10 mouse cellular contexts compared by ENCODE assay signal in the genomic region with DNA sequence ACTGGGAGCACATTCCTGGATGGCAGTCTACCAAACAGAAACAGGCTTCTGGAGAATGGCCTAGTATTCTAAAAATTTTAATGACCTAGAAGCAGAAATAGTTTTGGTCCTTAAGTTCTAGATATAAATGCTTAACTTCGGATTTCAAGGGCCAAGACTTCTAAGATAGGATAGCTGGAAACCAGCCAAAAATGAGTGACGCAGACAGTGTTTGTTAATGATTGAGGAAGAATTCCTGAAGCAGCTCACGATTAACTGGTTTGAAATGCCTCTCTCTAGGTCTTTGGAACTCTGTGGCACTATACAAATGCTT.
DNase-seq lines count a peak whose midpoint lies in the region; ATAC-seq and TF ChIP-seq lines count a peak whose summit lies in the region.
"Had no signal": no experiment of that assay in that cellular context is flagged by ENCODE, and none has a peak within 500 bp of the region (broad histone marks: within the 10 kb centered on the region; RNA-seq: fewer than 3 reads in every experiment).

No protein-coding gene starts in this region.

- no peak overlapping the region for H3K4me3 ChIP-seq in stomach, embryonic 15.5 days (replicated peaks)
- H3K4me3 ChIP-seq in stomach, postnatal 0 days (ENCODE audit: low read depth, low read length): no peak overlapping the region
- H3K4me3 ChIP-seq in liver, postnatal 0 days (ENCODE audit: low read depth, low read length): no peak overlapping the region

- no peak for TF ChIP-seq CTCF in stomach, postnatal 0 days (IDR thresholded peaks at IDR 0.05; ENCODE audit: low read depth)
- no peak for TF ChIP-seq CTCF in liver, postnatal 0 days (IDR thresholded peaks at IDR 0.05; ENCODE audit: low read depth)

- WGBS in stomach, embryonic 15.5 days: 7% methylated on average over 3 of the region's 3 CpGs
- 2% methylated on average over 3 of the region's 3 CpGs for WGBS in stomach, postnatal 0 days
- WGBS in liver, postnatal 0 days (ENCODE audit: insufficient replicate concordance): 37% methylated on average over 3 of the region's 3 CpGs

- H3K27me3 ChIP-seq in stomach, embryonic 15.5 days (replicated peaks): no peaks in the 10 kb centered on the region
- H3K27me3 ChIP-seq in stomach, postnatal 0 days (ENCODE audit: control insufficient read depth, insufficient read depth, low read length): no peaks in the 10 kb centered on the region
- H3K27me3 ChIP-seq in liver, postnatal 0 days (ENCODE audit: insufficient read depth, low read length): no peaks in the 10 kb centered on the region

- no peaks in the 10 kb centered on the region for H3K9me3 ChIP-seq in stomach, embryonic 15.5 days
- H3K9me3 ChIP-seq in stomach, postnatal 0 days (ENCODE audit: control insufficient read depth, low read length): no peaks in the 10 kb centered on the region
- no peaks in the 10 kb centered on the region for H3K9me3 ChIP-seq in liver, postnatal 0 days (ENCODE audit: low read length)

- ATAC-seq in stomach, embryonic 15.5 days (ENCODE audit: insufficient read depth, low FRiP score, low read depth): no peak
- no peak for ATAC-seq in stomach, postnatal 0 days (ENCODE audit: low FRiP score, low TSS enrichment)
- no peak for ATAC-seq in liver, postnatal 0 days

- no peaks in the 10 kb centered on the region for H3K36me3 ChIP-seq in stomach, embryonic 15.5 days
- no peaks in the 10 kb centered on the region for H3K36me3 ChIP-seq in stomach, postnatal 0 days (ENCODE audit: control insufficient read depth, insufficient read depth, low read length)
- no peaks in the 10 kb centered on the region for H3K36me3 ChIP-seq in liver, postnatal 0 days (replicated peaks; ENCODE audit: insufficient read depth, low read length)

- peak; percentile 15 for DNase-seq in adrenal gland, postnatal 14 days
- no peak for DNase-seq in adrenal gland, adult 18-20 months (ENCODE audit: low spot score in 2 of 2)
- no peak for DNase-seq in stomach, postnatal 0 days (ENCODE audit: low spot score)
- peak; percentile 80 for DNase-seq in kidney, postnatal 10 days
- DNase-seq in yolk sac, embryonic 10.5 days (ENCODE audit: low spot score): peak; percentile 69
- DNase-seq in liver, postnatal 0 days: no peak
- no peak for DNase-seq in frontal cortex, postnatal 25 days (ENCODE audit: low spot score in 2 of 2)
- DNase-seq: B cell, adult 2 months; layer of hippocampus, postnatal 36 days had no signal

- H3K4me2 ChIP-seq in stomach, embryonic 15.5 days: no peak overlapping the region
- H3K4me2 ChIP-seq in stomach, postnatal 0 days (replicated peaks; ENCODE audit: low read depth): no peak overlapping the region
- H3K4me2 ChIP-seq in liver, postnatal 0 days (ENCODE audit: low read depth, low read length): no peak overlapping the region

- no peak for TF ChIP-seq EP300 in stomach, postnatal 0 days (optimal IDR thresholded peaks at IDR 0.05)
- TF ChIP-seq EP300 in liver, postnatal 0 days (IDR thresholded peaks at IDR 0.05; ENCODE audit: low read depth): no peak

- peaks cover 16% of the 10 kb centered on the region for H3K4me1 ChIP-seq in stomach, embryonic 15.5 days
- peaks cover 8% of the 10 kb centered on the region for H3K4me1 ChIP-seq in stomach, postnatal 0 days (replicated peaks; ENCODE audit: control insufficient read depth, insufficient read depth)
- peaks cover 21% of the 10 kb centered on the region for H3K4me1 ChIP-seq in liver, postnatal 0 days (ENCODE audit: insufficient read depth)

- H3K9ac ChIP-seq in stomach, embryonic 15.5 days: no peak overlapping the region
- no peak overlapping the region for H3K9ac ChIP-seq in stomach, postnatal 0 days (ENCODE audit: low read length)
- no peak overlapping the region for H3K9ac ChIP-seq in liver, postnatal 0 days (replicated peaks)

- peak overlapping the region; percentile 52; the same call in 1 of the 2 replicates for H3K27ac ChIP-seq in stomach, embryonic 15.5 days
- no peak overlapping the region for H3K27ac ChIP-seq in stomach, postnatal 0 days (replicated peaks)
- no peak overlapping the region for H3K27ac ChIP-seq in liver, postnatal 0 days (ENCODE audit: low read depth)

Comparison
In these comparisons a context has a peak if more than half of its experiments do, and no peak if none do; other contexts are left out.
1. DNase-seq: peak in adrenal gland, postnatal 14 days (single experiment), kidney, postnatal 10 days (single experiment) and yolk sac, embryonic 10.5 days (single experiment); none in adrenal gland, adult 18-20 months (0 of 2), stomach, postnatal 0 days (single experiment), liver, postnatal 0 days (single experiment) and frontal cortex, postnatal 25 days (0 of 2).